Mouse (Mus musculus): Measurements from ENCODE around the gene 1810049J17Rik.

DNA sequence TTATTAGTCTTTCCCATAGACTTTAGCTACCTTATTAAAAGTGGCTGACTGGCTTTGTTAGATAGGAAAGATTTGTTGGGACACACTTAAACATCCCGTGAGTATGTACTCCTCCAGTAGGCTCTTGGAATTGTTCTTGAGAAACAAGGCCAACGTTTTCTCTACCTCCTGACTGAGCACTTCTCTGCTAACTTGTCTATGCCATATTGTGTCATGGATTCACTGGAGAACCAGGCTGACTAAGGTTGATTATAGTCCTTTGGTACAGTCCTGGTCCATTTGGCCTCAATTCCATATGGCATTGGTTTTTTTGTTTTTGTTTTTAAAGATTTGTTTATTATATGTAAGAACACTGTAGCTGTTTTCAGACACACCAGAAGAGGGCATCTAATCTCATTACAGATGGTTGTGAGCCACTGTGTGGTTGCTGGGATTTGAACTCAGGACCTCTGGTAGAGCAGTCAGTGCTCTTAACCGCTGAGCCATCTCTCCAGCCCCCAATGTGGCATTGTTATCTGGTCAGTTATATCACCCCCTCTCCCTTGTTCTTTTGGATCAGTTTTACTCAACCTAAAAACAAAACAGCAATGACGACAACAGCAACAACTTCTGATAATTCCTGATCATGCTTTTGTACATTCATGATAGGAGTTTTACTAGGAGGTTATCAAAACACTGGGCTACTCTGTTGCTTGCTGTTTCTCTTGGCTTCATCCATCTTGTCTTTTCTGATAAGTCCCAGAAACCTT is 15.5 kb upstream of the 1810049J17Rik start:
- no peak for TF ChIP-seq CTCF (IDR thresholded peaks at IDR 0.05; ENCODE audit: control insufficient read depth, insufficient read depth, low read length)
- TF ChIP-seq POLR2A (IDR thresholded peaks at IDR 0.05; ENCODE audit: borderline replicate concordance, control insufficient read depth, low read depth, low read length) = no peak

Data from bone marrow, adult 2 months (tissue).